Mouse (Mus musculus): ENCODE data around the gene Rnf103. TPM values are rescaled to one million over a fixed set of nuclear protein-coding genes. Genes with fewer than 3 reads are reported as not detected.
"Not testable (repeated sequence)": the region's sequence is repeated elsewhere in the genome, so short reads cannot be mapped to it uniquely, and the experiment has no call there.

Gene Rnf103
- 20.9 and 23.3 TPM in 2 replicates for polyA plus RNA-seq (2011; ENCODE audit: insufficient read length, low read depth, missing spikeins)

- H3K27ac ChIP-seq (ENCODE audit: insufficient read depth, low read length): peak within 1 kb of the TSS; percentile 76
- no peaks in the 10 kb centered on the region for H3K4me1 ChIP-seq (ENCODE audit: control insufficient read depth, insufficient read depth, low read length)
- TF ChIP-seq POLR2A (IDR thresholded peaks at IDR 0.05; ENCODE audit: low read depth, low read length): peak; percentile 94
- TF ChIP-seq CTCF (IDR thresholded peaks at IDR 0.05; ENCODE audit: borderline replicate concordance, insufficient read depth, low read length): no peak
- peak within 1 kb of the TSS; percentile 64 for H3K4me3 ChIP-seq (ENCODE audit: insufficient read depth, low read length)
Observed at GRCm38 (mm10) chr6:71493675-71494340, at the start of gene Rnf103. Gene Rnf103, plus strand, starts transcription at chr6:71493894.

GRCm38 (mm10) chr6:71444756-71445155 lies 48.9 kb upstream of the Rnf103 start:
- Histone ChIP-seq H3K4me1 (ENCODE audit: control insufficient read depth, insufficient read depth, low read length) (no peaks in the 10 kb centered on the region; the same call in 1 of the 2 replicates), H3K4me3 (ENCODE audit: insufficient read depth, low read length) (no peak overlapping the region), H3K27ac (ENCODE audit: insufficient read depth, low read length) (no peak overlapping the region)
- TF ChIP-seq POLR2A (IDR thresholded peaks at IDR 0.05; ENCODE audit: low read depth, low read length) (no peak), CTCF (IDR thresholded peaks at IDR 0.05; ENCODE audit: borderline replicate concordance, insufficient read depth, low read length) (no peak)

- Histone ChIP-seq H3K27ac (ENCODE audit: insufficient read depth, low read length) (no peak overlapping the region), H3K4me3 (ENCODE audit: insufficient read depth, low read length) (no peak overlapping the region), H3K4me1 (ENCODE audit: control insufficient read depth, insufficient read depth, low read length) (no peaks in the 10 kb centered on the region; the same call in 1 of the 2 replicates)
- TF ChIP-seq CTCF (IDR thresholded peaks at IDR 0.05; ENCODE audit: borderline replicate concordance, insufficient read depth, low read length) (no peak), POLR2A (IDR thresholded peaks at IDR 0.05; ENCODE audit: low read depth, low read length) (no peak)
Observed at GRCm38 (mm10) chr6:71445560-71445959, 48.1 kb upstream of the Rnf103 start.

DNA sequence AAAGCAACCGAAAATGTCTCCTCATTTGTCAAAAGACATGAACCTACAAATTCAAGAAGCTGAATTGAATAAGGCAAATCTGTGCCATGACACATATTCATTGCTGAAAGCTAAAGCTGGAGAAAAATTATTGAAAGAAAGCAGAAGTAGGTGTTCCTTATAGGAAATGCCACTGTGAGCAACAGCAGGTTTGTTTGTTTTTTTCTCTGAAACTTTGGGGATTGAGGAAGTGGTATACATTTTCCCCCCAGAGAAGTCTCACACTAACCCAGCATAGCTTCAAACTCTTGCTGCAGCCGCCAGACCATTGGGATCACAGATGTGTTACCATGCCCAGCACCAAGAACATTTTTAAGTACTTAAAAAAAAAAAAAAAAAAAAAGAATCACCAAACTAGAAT lies 40.9 kb upstream of the Rnf103 start:
- Histone ChIP-seq H3K4me1 (ENCODE audit: control insufficient read depth, insufficient read depth, low read length) (peaks cover 2% of the 10 kb centered on the region; the same call in 1 of the 2 replicates), H3K27ac (ENCODE audit: insufficient read depth, low read length) (no peak overlapping the region), H3K4me3 (ENCODE audit: insufficient read depth, low read length) (no peak overlapping the region)
- no peak for TF ChIP-seq POLR2A (IDR thresholded peaks at IDR 0.05; ENCODE audit: low read depth, low read length)

- H3K4me1 ChIP-seq (ENCODE audit: control insufficient read depth, insufficient read depth, low read length); H3K27ac ChIP-seq (ENCODE audit: insufficient read depth, low read length); H3K4me3 ChIP-seq (ENCODE audit: insufficient read depth, low read length): not testable (repeated sequence)
Observed at GRCm38 (mm10) chr6:71453983-71454739, 39.5 kb upstream of the Rnf103 start.

DNA sequence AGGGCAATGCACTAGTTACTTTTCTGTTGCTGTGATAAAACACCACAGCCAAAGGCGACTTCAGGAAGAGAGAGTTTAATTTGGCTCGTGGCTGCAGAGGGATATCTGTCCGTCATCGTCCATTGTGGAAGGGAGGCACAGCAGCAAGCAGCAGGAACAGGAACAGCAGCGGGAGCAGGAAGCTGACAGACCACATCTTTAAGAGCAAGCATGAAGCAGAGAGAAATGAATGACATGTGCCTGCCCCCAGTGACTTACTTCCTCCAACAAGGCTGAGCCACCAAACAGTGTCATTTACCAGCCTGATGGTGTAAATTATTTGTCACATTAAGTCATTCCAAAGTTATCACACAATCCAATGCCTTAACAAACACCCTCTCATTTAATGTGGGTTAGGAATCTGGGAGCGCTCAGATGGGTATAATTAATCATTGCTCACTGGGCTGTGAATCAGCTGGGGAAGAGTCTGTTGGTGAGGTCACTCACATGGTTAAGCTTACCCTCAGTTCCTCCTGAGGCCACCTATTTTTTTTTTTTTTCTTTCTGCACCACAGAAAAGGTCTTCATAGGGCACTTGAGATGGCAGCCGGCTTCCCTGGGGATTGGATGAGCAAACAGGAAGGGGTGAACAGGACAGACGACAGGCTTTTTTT lies 35.6 kb upstream of the Rnf103 start:
- no peak overlapping the region for H3K4me3 ChIP-seq (ENCODE audit: insufficient read depth, low read length)

GRCm38 (mm10) chr6:71465146-71465545 lies 28.5 kb upstream of the Rnf103 start:
- H3K4me1 ChIP-seq (ENCODE audit: control insufficient read depth, insufficient read depth, low read length): no peaks in the 10 kb centered on the region
- TF ChIP-seq POLR2A (IDR thresholded peaks at IDR 0.05; ENCODE audit: low read depth, low read length) (no peak), CTCF (IDR thresholded peaks at IDR 0.05; ENCODE audit: borderline replicate concordance, insufficient read depth, low read length) (no peak)
- H3K4me3 ChIP-seq (ENCODE audit: insufficient read depth, low read length): no peak overlapping the region
- no peak overlapping the region for H3K27ac ChIP-seq (ENCODE audit: insufficient read depth, low read length)

More for the DNA sequence above, 35.6 kb upstream of the Rnf103 start:
- no peak overlapping the region for H3K27ac ChIP-seq (ENCODE audit: insufficient read depth, low read length)
- H3K4me1 ChIP-seq (ENCODE audit: control insufficient read depth, insufficient read depth, low read length): peaks cover 2% of the 10 kb centered on the region; the same call in 1 of the 2 replicates
- no peak for TF ChIP-seq POLR2A (IDR thresholded peaks at IDR 0.05; ENCODE audit: low read depth, low read length)
- TF ChIP-seq CTCF (IDR thresholded peaks at IDR 0.05; ENCODE audit: borderline replicate concordance, insufficient read depth, low read length): no peak

- Histone ChIP-seq H3K4me3 (ENCODE audit: insufficient read depth, low read length) (no peak overlapping the region), H3K27ac (ENCODE audit: insufficient read depth, low read length) (no peak overlapping the region), H3K4me1 (ENCODE audit: control insufficient read depth, insufficient read depth, low read length) (no peaks in the 10 kb centered on the region)
- no peak for TF ChIP-seq CTCF (IDR thresholded peaks at IDR 0.05; ENCODE audit: borderline replicate concordance, insufficient read depth, low read length)
- TF ChIP-seq POLR2A (IDR thresholded peaks at IDR 0.05; ENCODE audit: low read depth, low read length): no peak
Observed at GRCm38 (mm10) chr6:71467766-71468165, 25.9 kb upstream of the Rnf103 start.

DNA sequence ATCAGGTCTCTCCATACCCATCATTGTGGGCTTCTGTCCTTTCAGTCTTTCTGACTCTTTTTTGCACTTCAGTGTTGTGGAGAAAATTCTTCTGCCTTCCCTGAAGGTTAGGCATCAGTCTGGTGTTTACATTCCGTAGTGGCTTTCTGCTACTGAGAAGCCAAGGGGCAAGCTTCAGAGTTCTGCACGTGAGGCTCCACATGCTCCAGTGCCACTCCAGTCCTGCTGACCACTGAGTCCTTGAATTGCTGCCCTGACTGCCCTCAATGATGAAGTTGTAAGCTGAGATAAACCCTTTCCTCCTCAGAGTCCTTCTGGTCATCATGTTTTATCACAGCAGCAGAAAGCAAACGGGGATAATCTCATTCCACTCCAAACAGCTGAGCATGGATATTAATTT lies 24.4 kb upstream of the Rnf103 start:
- no peak for TF ChIP-seq POLR2A (IDR thresholded peaks at IDR 0.05; ENCODE audit: low read depth, low read length)
- TF ChIP-seq CTCF (IDR thresholded peaks at IDR 0.05; ENCODE audit: borderline replicate concordance, insufficient read depth, low read length): no peak
- no peaks in the 10 kb centered on the region for H3K4me1 ChIP-seq (ENCODE audit: control insufficient read depth, insufficient read depth, low read length)
- H3K27ac ChIP-seq (ENCODE audit: insufficient read depth, low read length): no peak overlapping the region
- H3K4me3 ChIP-seq (ENCODE audit: insufficient read depth, low read length): no peak overlapping the region
